Mouse (Mus musculus) kidney, embryonic 14.5 days (tissue): Measurements from ENCODE around the gene St6galnac4. TPM values are rescaled to one million over a fixed set of nuclear protein-coding genes. Genes with fewer than 3 reads are reported as not detected.

Experiments
- ATAC-seq: fragments of 200-750 bp; cut with Nextera tagmentation; 2 replicates; pipeline ENCODE4 v1.8.0; 2017; ENCODE audit warnings: moderate number of reproducible peaks, mild to moderate bottlenecking, moderate TSS enrichment, moderate library complexity; ENCODE audit not compliant: low FRiP score, low TSS enrichment
- H3K27ac ChIP-seq: fragments of 300-500 bp; sonication (generic); 2 replicates; pipeline ENCODE4 v1.5.1; 2014; ENCODE audit warnings: low read depth, mild to moderate bottlenecking, low read length, moderate library complexity, mixed read lengths
- H3K27me3 ChIP-seq: fragments of 300-500 bp; sonication (generic); 2 replicates; pipeline ENCODE4 v1.6.1; 2014; ENCODE audit warnings: mild to moderate bottlenecking, low read length; ENCODE audit not compliant: control insufficient read depth, insufficient read depth
- H3K36me3 ChIP-seq: fragments of 300-500 bp; sonication (generic); 2 replicates; pipeline ENCODE4 v1.6.1; 2014; ENCODE audit warnings: low read length, mixed read lengths; ENCODE audit not compliant: control insufficient read depth, insufficient read depth
- H3K4me1 ChIP-seq: fragments of 300-500 bp; sonication (generic); 2 replicates; pipeline ENCODE4 v1.6.1; 2014; ENCODE audit warnings: low read length, mixed read lengths; ENCODE audit not compliant: control insufficient read depth, insufficient read depth
- H3K4me2 ChIP-seq: fragments of 300-500 bp; sonication (generic); replicated peaks from 2 replicates; pipeline ENCODE4 v1.6.1; 2014; ENCODE audit warnings: low read depth, mild to moderate bottlenecking, low read length
- H3K4me3 ChIP-seq: fragments of 300-500 bp; sonication (generic); 2 replicates; pipeline ENCODE4 v1.5.1; 2014; ENCODE audit warnings: mild to moderate bottlenecking, low read length
- H3K9ac ChIP-seq: fragments of 300-500 bp; sonication (generic); 2 replicates; pipeline ENCODE4 v1.6.1; 2014; ENCODE audit warnings: low read depth, mild to moderate bottlenecking, low read length, moderate library complexity
- H3K9me3 ChIP-seq: fragments of 300-500 bp; sonication (generic); 2 replicates; pipeline ENCODE4 v1.6.1; 2016; ENCODE audit warnings: low read length; ENCODE audit not compliant: control insufficient read depth
- WGBS: fragments of 180-500 bp; shearing (Covaris S2); extraction: QIAGEN DNeasy Blood & Tissue Kit; methylation state at CpG from one replicate; pipeline ENCODE4 v1.1.7; 2014; 5-methylcytosine and 5-hydroxymethylcytosine counted together
- polyA plus RNA-seq: library from polyadenylated mRNA; unstranded; fragments of >200 nt; fragmentation: Nextera tagmentation; extraction: Ambion mirVana; gene quantifications from 2 replicates; pipeline ENCODE4 v1.2.1, GENCODE M21; 2014

Gene St6galnac4
- polyA plus RNA-seq, 1 experiment from 2014 or later: 20.0 TPM

- H3K27ac ChIP-seq: peak overlapping the region; percentile 63; the same call in 1 of the 2 replicates
- peaks cover 3% of the 10 kb centered on the region; the same call in 1 of the 2 replicates for H3K36me3 ChIP-seq
- H3K4me2 ChIP-seq: peak overlapping the region; percentile 49
- H3K27me3 ChIP-seq: no peaks in the 10 kb centered on the region
- H3K4me1 ChIP-seq: peaks cover 4% of the 10 kb centered on the region; the same call in 1 of the 2 replicates
- H3K4me3 ChIP-seq: peak overlapping the region; percentile 36
- peak; percentile 68 for ATAC-seq
- WGBS: 1% methylated on average over 11 of the region's 11 CpGs
- 0 out of 2 replicates have a peak overlapping the region, but pooled peaks have one; percentile 24 for H3K9ac ChIP-seq
- no peaks in the 10 kb centered on the region for H3K9me3 ChIP-seq
These were observed 15.7 kb downstream of the St6galnac4 start for GRCm38 (mm10) chr2:32602600-32603054.

GRCm38 (mm10) chr2:32604631-32605030 is 17.7 kb downstream of the St6galnac4 start:
- no peak for ATAC-seq
- H3K27ac ChIP-seq: no peak overlapping the region
- WGBS: 50% methylated on average over 10 of the region's 10 CpGs

GRCm38 (mm10) chr2:32606161-32607142 is 19.6 kb downstream of the St6galnac4 start:
- Histone ChIP-seq H3K9me3 (no peaks in the 10 kb centered on the region), H3K27ac (peak overlapping the region; percentile 48; the same call in 1 of the 2 replicates), H3K4me1 (peaks cover 25% of the 10 kb centered on the region), H3K4me2 (peak overlapping the region; percentile 77), H3K9ac (peak overlapping the region; percentile 74), H3K4me3 (peak overlapping the region; percentile 61), H3K27me3 (no peaks in the 10 kb centered on the region), H3K36me3 (no peaks in the 10 kb centered on the region)
- peak; percentile 78 for ATAC-seq
- WGBS: 13% methylated on average over 48 of the region's 55 CpGs

More at GRCm38 (mm10) chr2:32604631-32605030, 17.7 kb downstream of the St6galnac4 start:
- H3K4me3 ChIP-seq: no peak overlapping the region
- no peaks in the 10 kb centered on the region for H3K27me3 ChIP-seq
- no peak overlapping the region for H3K4me2 ChIP-seq
- H3K4me1 ChIP-seq: peaks cover 21% of the 10 kb centered on the region
- no peaks in the 10 kb centered on the region for H3K36me3 ChIP-seq
- no peaks in the 10 kb centered on the region for H3K9me3 ChIP-seq
- no peak overlapping the region for H3K9ac ChIP-seq

GRCm38 (mm10) chr2:32607262-32607947 is 20.5 kb downstream of the St6galnac4 start:
- Histone ChIP-seq H3K27ac (peak overlapping the region; percentile 48; the same call in 1 of the 2 replicates), H3K36me3 (peaks cover 2% of the 10 kb centered on the region; the same call in 1 of the 2 replicates), H3K27me3 (no peaks in the 10 kb centered on the region), H3K4me3 (peak overlapping the region; percentile 61), H3K9ac (peak overlapping the region; percentile 74), H3K4me2 (peak overlapping the region; percentile 77), H3K9me3 (no peaks in the 10 kb centered on the region; the same call in 1 of the 2 replicates), H3K4me1 (peaks cover 24% of the 10 kb centered on the region)
- 3% methylated on average over 32 of the region's 34 CpGs for WGBS
- peak; percentile 18 for ATAC-seq

GRCm38 (mm10) chr2:32608141-32608777 is 21.4 kb downstream of the St6galnac4 start:
- Histone ChIP-seq H3K4me1 (peaks cover 24% of the 10 kb centered on the region), H3K4me2 (peak overlapping the region; percentile 77), H3K36me3 (peaks cover 3% of the 10 kb centered on the region; the same call in 1 of the 2 replicates), H3K4me3 (peak overlapping the region; percentile 61), H3K9me3 (no peaks in the 10 kb centered on the region; the same call in 1 of the 2 replicates), H3K9ac (peak overlapping the region; percentile 51), H3K27ac (peak overlapping the region; percentile 77; the same call in 1 of the 2 replicates), H3K27me3 (no peaks in the 10 kb centered on the region)
- WGBS: 2% methylated on average over 25 of the region's 25 CpGs
- peak; percentile 63 for ATAC-seq

- no peaks in the 10 kb centered on the region for H3K27me3 ChIP-seq
- WGBS: 39% methylated on average over 18 of the region's 18 CpGs
- H3K9ac ChIP-seq: peak overlapping the region; percentile 51
- peaks cover 24% of the 10 kb centered on the region for H3K4me1 ChIP-seq
- H3K27ac ChIP-seq: peak overlapping the region; percentile 77; the same call in 1 of the 2 replicates
- peaks cover 3% of the 10 kb centered on the region; the same call in 1 of the 2 replicates for H3K36me3 ChIP-seq
- no peaks in the 10 kb centered on the region; the same call in 1 of the 2 replicates for H3K9me3 ChIP-seq
- H3K4me2 ChIP-seq: peak overlapping the region; percentile 77
- H3K4me3 ChIP-seq: peak overlapping the region; percentile 61
- ATAC-seq: peak; percentile 2; the same call in 1 of the 2 replicates
These were observed 22.0 kb downstream of the St6galnac4 start for GRCm38 (mm10) chr2:32608778-32609435.

- H3K27ac ChIP-seq: no peak overlapping the region
- H3K4me2 ChIP-seq: peak overlapping the region; percentile 52
- 20% methylated on average over 23 of the region's 23 CpGs for WGBS
- H3K4me1 ChIP-seq: peaks cover 24% of the 10 kb centered on the region
- H3K9ac ChIP-seq: peak overlapping the region; percentile 48; the same call in 1 of the 2 replicates
- H3K9me3 ChIP-seq: no peaks in the 10 kb centered on the region; the same call in 1 of the 2 replicates
- no peaks in the 10 kb centered on the region for H3K27me3 ChIP-seq
- peaks cover 13% of the 10 kb centered on the region; the same call in 1 of the 2 replicates for H3K36me3 ChIP-seq
- ATAC-seq: no peak
- peak overlapping the region; percentile 41 for H3K4me3 ChIP-seq
These were observed 23.8 kb downstream of the St6galnac4 start for GRCm38 (mm10) chr2:32610610-32611229.
